Mouse (Mus musculus) liver, embryonic 14.5 days (tissue): Measurements from ENCODE around the gene Rpl18. TPM values are rescaled to one million over a fixed set of nuclear protein-coding genes. Genes with fewer than 3 reads are reported as not detected.

Source experiments
- ATAC-seq: fragments of 200-750 bp; cut with Nextera tagmentation; 2 replicates; pipeline ENCODE4 v1.8.0; 2017; ENCODE audit warnings: moderate number of reproducible peaks, mild to moderate bottlenecking, moderate library complexity; ENCODE audit not compliant: insufficient read depth
- DNase-seq, 3 experiments: peaks; one replicate each; pipeline ENCODE4 v3.0.0-alpha.2; 2012 to 2013; ENCODE audit warnings: low read depth in 3 of 3, low spot score in 3 of 3
- H3K27ac ChIP-seq: fragments of 300-500 bp; sonication (generic); 2 replicates; pipeline ENCODE4 v1.5.1; 2014; ENCODE audit warnings: moderate library complexity, mild to moderate bottlenecking, control low read depth, inconsistent platforms
- H3K27me3 ChIP-seq: fragments of 300-500 bp; sonication (generic); 2 replicates; pipeline ENCODE4 v1.6.1; 2014; ENCODE audit warnings: mild to moderate bottlenecking, low read length, moderate library complexity; ENCODE audit not compliant: control insufficient read depth, insufficient read depth
- H3K36me3 ChIP-seq: fragments of 300-500 bp; sonication (generic); replicated peaks from 2 replicates; pipeline ENCODE4 v1.6.1; 2014; ENCODE audit warnings: low read depth; ENCODE audit not compliant: control insufficient read depth, insufficient read depth
- H3K4me1 ChIP-seq, 2 experiments: fragments of 200-500 bp in 1 of 2; fragments of 300-500 bp in 1 of 2; sonication (generic) in 1 of 2; replicated peaks; 2 replicates each; pipeline ENCODE4 v1.6.1; 2012 to 2014; ENCODE audit warnings: antibody characterized with exemption in 1 of 2, inconsistent platforms in 1 of 2, low read length in 1 of 2; ENCODE audit not compliant: control insufficient read depth in 2 of 2, insufficient read depth in 2 of 2
- H3K4me2 ChIP-seq: fragments of 300-500 bp; sonication (generic); 2 replicates; pipeline ENCODE4 v1.6.1; 2014; ENCODE audit warnings: low read depth, mild to moderate bottlenecking, control low read depth, moderate library complexity
- H3K4me3 ChIP-seq, 2 experiments: fragments of 200-500 bp in 1 of 2; fragments of 300-500 bp in 1 of 2; sonication (generic) in 1 of 2; 2 replicates each; pipeline ENCODE4 v1.5.1; 2012 to 2014; ENCODE audit warnings: low read depth in 2 of 2, low read length in 2 of 2, mild to moderate bottlenecking in 2 of 2, control low read depth in 1 of 2, inconsistent platforms in 1 of 2, moderate library complexity in 1 of 2; ENCODE audit not compliant: insufficient read depth in 1 of 2
- H3K9ac ChIP-seq: fragments of 300-500 bp; sonication (generic); replicated peaks from 2 replicates; pipeline ENCODE4 v1.6.1; 2014; ENCODE audit warnings: mild to moderate bottlenecking, control low read depth, moderate library complexity
- H3K9me3 ChIP-seq: fragments of 300-500 bp; sonication (generic); 2 replicates; pipeline ENCODE4 v1.6.1; 2016; ENCODE audit warnings: low read length, mixed read lengths; ENCODE audit not compliant: control insufficient read depth
- CTCF ChIP-seq: IDR thresholded peaks from 2 replicates; pipeline ENCODE4 v1.5.1; 2016; ENCODE audit warnings: antibody characterized with exemption, low read depth, control low read depth
- EP300 ChIP-seq: IDR thresholded peaks from 2 replicates; pipeline ENCODE4 v1.6.1; 2016; ENCODE audit warnings: antibody characterized with exemption, low read depth
- WGBS: fragments of 180-500 bp; shearing (Covaris S2); extraction: QIAGEN DNeasy Blood & Tissue Kit; methylation state at CpG from one replicate; pipeline ENCODE4 v1.1.7; 2014; ENCODE audit not compliant: insufficient replicate concordance; 5-methylcytosine and 5-hydroxymethylcytosine counted together
- polyA plus RNA-seq, 2 experiments: library from polyadenylated mRNA; depleted of rRNA in 1 of 2; stranded (reverse) in 1 of 2; unstranded in 1 of 2; fragments of >200 nt; fragmentation: Nextera tagmentation in 1 of 2; extraction: Ambion mirVana in 1 of 2; gene quantifications; 2 replicates each; pipeline versions ENCODE4 v1.2.1 to v1.2.3; 2012 to 2014

Rpl18 gene
- polyA plus RNA-seq, 2 experiments, result 499 to 846 TPM

DNA sequence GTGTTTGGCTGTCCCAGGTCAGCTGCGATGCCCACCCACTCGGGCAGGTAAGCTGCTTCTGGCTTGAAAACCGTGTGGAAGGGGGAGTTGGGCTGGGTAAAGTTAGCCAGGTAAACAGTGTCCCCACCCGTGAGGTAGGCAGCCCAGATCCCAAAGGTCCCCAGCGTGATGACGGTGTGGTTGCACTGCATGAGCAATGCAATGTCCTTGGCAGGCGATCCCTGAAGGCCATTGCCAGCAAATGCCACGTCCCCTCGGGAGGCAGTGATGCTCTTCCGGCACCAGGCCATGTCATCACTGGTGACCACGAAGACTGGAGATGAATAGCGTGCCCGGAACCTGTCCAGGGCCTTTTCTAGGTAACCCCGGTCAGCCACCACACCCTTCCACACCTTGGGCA lies 36.7 kb upstream of the Rpl18 start:
- Histone ChIP-seq H3K4me1 (peaks cover 3 to 10% of the 10 kb centered on the region in 2 experiments; a peak in 2 of 4 replicates), H3K4me2 (no peak overlapping the region), H3K27me3 (no peaks in the 10 kb centered on the region), H3K4me3 (no peak overlapping the region), H3K9ac (no peak overlapping the region), H3K9me3 (no peaks in the 10 kb centered on the region), H3K27ac (no peak overlapping the region), H3K36me3 (no peaks in the 10 kb centered on the region)
- DNase-seq, result no peak
- no peak for ATAC-seq
- WGBS, result 76% methylated on average over 14 of the region's 14 CpGs
- no peak for TF ChIP-seq CTCF
- no peak for TF ChIP-seq EP300

DNA sequence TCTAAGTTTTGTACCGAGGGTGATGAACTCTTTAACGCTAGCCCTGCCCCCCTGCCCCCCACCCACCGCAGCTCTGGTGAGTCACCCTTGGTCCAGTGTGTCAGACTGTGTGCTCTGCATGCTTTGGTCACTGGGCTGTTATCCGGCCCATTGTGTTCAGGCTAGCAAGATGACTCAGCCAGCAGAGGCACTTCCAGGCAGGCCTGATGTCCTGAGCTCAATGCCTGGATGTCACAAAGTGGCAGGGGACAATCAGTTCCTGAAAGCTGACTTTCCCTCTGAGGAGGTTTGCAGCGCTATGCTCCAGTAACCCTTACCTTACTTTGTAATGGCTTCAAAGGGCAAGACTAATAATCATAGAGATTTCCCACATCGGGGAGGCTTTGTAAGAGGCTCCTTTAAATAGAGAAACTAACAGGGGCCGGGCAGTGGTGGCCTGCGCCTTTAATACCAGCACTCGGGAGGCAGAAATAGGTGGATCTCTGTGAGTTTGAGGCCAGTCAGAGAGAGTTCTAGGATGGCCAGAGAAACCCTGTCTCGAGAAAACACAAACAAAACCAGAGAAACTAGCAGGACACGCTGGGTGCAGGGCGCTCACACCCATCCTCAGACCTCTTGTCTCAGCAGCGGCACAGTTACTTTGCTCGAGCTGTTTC lies 35.2 kb upstream of the Rpl18 start:
- peak in 1 of 3 experiments; percentile 9 for DNase-seq
- no peak for TF ChIP-seq CTCF
- no peak overlapping the region for H3K4me3 ChIP-seq
- H3K36me3 ChIP-seq, result no peaks in the 10 kb centered on the region
- H3K4me2 ChIP-seq, result no peak overlapping the region
- ATAC-seq, result no peak
- WGBS, result 57% methylated on average over 14 of the region's 14 CpGs
- no peaks in the 10 kb centered on the region for H3K9me3 ChIP-seq
- no peak overlapping the region for H3K9ac ChIP-seq
- H3K27me3 ChIP-seq, result no peaks in the 10 kb centered on the region
- H3K4me1 ChIP-seq, result peaks cover 3 to 10% of the 10 kb centered on the region in 2 experiments; a peak in 2 of 4 replicates
- H3K27ac ChIP-seq, result no peak overlapping the region

DNA sequence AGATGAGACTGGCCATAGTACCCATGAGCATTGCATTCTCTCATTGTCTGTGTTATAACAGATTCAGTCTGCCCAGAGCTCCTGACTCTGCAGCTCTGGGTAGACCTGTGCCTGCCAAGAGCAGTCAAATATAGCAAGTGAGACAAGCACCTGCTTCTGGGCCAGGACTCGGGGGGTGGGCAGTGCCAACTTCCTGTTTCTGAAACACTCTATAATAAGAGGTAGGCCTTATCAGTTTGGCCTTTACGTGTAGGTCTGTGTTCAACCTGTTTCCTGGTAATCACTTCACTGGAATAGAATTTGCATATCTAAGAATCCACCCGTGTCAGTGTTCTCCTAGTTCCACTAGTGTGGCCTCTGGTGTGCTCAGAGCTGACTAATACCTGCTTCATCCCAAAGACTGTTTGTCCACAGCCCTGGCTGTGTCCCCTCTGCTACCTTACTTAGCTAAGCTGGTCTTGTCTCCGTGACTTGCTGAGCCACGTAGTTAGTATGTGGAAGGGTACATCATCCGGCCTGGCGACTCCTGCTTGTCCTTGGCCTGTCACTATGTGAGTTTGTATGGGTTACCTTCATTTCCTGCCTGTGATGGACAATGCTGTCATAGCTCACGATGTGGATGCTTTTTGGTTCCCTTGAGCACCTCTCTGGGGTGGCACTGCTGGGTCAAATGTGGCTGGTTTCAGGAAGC lies 34.1 kb upstream of the Rpl18 start:
- no peaks in the 10 kb centered on the region for H3K36me3 ChIP-seq
- H3K27ac ChIP-seq, result no peak overlapping the region
- peaks cover 3 to 10% of the 10 kb centered on the region in 2 experiments; a peak in 2 of 4 replicates for H3K4me1 ChIP-seq
- DNase-seq (no peak), ATAC-seq (no peak)
- H3K9me3 ChIP-seq, result no peaks in the 10 kb centered on the region
- H3K9ac ChIP-seq, result no peak overlapping the region
- no peaks in the 10 kb centered on the region for H3K27me3 ChIP-seq
- no peak overlapping the region for H3K4me2 ChIP-seq
- TF ChIP-seq CTCF (no peak), EP300 (no peak)
- 42% methylated on average over 8 of the region's 8 CpGs for WGBS
- no peak overlapping the region for H3K4me3 ChIP-seq

DNA sequence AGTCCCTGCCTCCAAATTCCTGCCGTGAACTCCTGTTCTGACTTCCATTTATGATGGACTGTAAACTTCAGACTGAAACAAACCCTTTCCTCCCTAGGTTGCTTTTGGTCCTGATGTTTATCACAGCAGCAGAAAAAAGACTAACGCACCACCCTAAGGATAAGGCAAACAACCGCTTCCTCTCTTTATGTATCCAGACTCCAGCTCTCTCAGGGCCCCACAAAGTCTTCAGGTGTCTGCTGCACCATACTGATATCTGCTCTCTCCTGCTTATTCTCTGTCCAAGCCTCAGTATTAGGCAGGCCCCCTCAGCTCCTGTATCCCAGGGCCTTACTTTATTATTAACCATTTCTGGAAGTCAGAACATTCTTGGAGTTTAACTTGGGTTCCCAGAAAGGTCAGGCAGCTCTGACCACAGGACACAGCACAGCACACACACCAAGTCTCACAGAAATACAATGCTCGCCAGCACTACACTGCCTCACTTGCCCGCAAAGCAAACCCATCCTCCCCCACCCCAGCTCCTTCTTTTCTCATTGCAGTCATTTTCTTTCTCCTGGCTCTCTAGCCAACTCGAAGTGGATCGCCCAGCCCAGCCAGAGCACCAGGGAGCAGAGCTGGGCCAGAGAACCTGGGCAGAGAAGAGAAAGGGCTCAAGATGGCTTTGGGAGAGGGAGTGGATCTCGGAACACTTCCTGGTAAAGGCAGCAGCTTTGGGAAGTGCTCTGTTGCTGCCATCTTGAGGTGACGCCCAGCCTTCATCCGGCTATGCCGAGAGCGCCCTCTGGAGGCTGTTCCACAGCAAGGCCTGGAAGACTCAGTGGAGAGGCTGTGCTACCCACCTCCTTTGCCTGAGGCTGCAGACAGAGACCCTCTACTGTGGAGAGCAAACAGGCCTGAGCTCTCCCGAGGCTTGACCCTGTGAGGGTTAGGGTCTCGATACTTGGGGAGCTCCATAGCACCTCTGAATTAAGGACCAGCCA lies 32.8 kb upstream of the Rpl18 start:
- ATAC-seq (peak; percentile 52; the same call in 1 of the 2 replicates), DNase-seq (peak; percentile 57 to 63 (median 58))
- Histone ChIP-seq H3K36me3 (no peaks in the 10 kb centered on the region), H3K27me3 (no peaks in the 10 kb centered on the region), H3K4me1 (peaks cover 3 to 10% of the 10 kb centered on the region in 2 experiments; a peak in 2 of 4 replicates), H3K4me2 (peak overlapping the region; percentile 53), H3K9ac (no peak overlapping the region), H3K9me3 (no peaks in the 10 kb centered on the region), H3K27ac (no peak overlapping the region), H3K4me3 (no peak overlapping the region)
- TF ChIP-seq CTCF (peak; percentile 97), EP300 (no peak)
- 22% methylated on average over 14 of the region's 14 CpGs for WGBS
